Mouse (Mus musculus) testis, adult 2 months (tissue): ENCODE measurements at regions not wholly inside any gene's neighbourhood (a gene's known extent, or its start where the extent isn't known, plus 50 kb on each side); places are given as distances from the start of the nearest gene placed in this dataset.

Source experiments
- CTCF ChIP-seq: fragments of 200-500 bp; IDR thresholded peaks from 2 replicates; pipeline ENCODE4 v1.5.1; 2012; ENCODE audit warnings: low read depth, mild to moderate bottlenecking, inconsistent platforms, low read length, moderate library complexity; ENCODE audit not compliant: control insufficient read depth, insufficient read depth, insufficient replicate concordance
- POLR2A ChIP-seq: fragments of 200-500 bp; IDR thresholded peaks from 2 replicates; pipeline ENCODE4 v1.6.1; 2012; ENCODE audit warnings: low read depth, mild to moderate bottlenecking, inconsistent platforms, low read length, moderate library complexity; ENCODE audit not compliant: control insufficient read depth

DNA sequence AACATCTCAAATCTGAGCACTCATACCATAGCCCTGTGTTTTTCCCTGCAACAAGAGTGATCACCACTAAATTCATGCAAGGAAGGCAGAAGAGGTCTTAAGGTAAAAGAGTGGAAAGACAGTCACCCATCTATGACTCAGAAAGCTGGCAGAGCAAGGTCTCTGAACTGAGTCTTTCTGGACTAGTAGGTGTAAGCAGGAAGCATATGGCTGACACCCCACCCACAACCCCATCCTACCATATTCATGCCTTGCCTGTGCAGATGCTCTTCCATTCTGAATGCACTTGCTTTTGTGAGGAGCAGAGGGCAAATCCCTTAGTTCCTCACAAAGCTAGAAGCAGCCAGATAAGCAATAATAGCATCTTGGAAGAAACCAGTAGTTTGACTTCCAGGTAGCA is 178.8 kb upstream of the Ghitm start:
- TF ChIP-seq CTCF (no peak), POLR2A (no peak)
